Mouse (Mus musculus) lung, embryonic 14.5 days (tissue): ENCODE measurements at regions not wholly inside any gene's neighbourhood (a gene's known extent, or its start where the extent isn't known, plus 50 kb on each side); places are given as distances from the start of the nearest gene placed in this dataset.

Experiments used
- ATAC-seq: fragments of 200-750 bp; cut with Nextera tagmentation; 2 replicates; pipeline ENCODE4 v1.8.0; 2017; ENCODE audit warnings: mild to moderate bottlenecking, moderate TSS enrichment, moderate library complexity; ENCODE audit not compliant: insufficient read depth
- DNase-seq: peaks from one replicate; pipeline ENCODE4 v3.0.0-alpha.2; 2015
- H3K27ac ChIP-seq: fragments of 300-500 bp; sonication (generic); 2 replicates; pipeline ENCODE4 v1.5.1; 2014; ENCODE audit warnings: low read depth, mild to moderate bottlenecking, moderate library complexity
- H3K27me3 ChIP-seq: fragments of 300-500 bp; sonication (generic); 2 replicates; pipeline ENCODE4 v1.6.1; 2014; ENCODE audit warnings: low read length, control low read depth; ENCODE audit not compliant: insufficient read depth
- H3K36me3 ChIP-seq: fragments of 300-500 bp; sonication (generic); 2 replicates; pipeline ENCODE4 v1.6.1; 2014; ENCODE audit warnings: control low read depth; ENCODE audit not compliant: insufficient read depth
- H3K4me1 ChIP-seq: fragments of 300-500 bp; sonication (generic); 2 replicates; pipeline ENCODE4 v1.6.1; 2014; ENCODE audit warnings: antibody characterized with exemption, control low read depth; ENCODE audit not compliant: insufficient read depth
- H3K4me2 ChIP-seq: fragments of 300-500 bp; sonication (generic); 2 replicates; pipeline ENCODE4 v1.6.1; 2014; ENCODE audit warnings: mild to moderate bottlenecking
- H3K4me3 ChIP-seq: fragments of 300-500 bp; sonication (generic); 2 replicates; pipeline ENCODE4 v1.5.1; 2014; ENCODE audit warnings: low read depth, low read length
- H3K9ac ChIP-seq: fragments of 300-500 bp; sonication (generic); 2 replicates; pipeline ENCODE4 v1.6.1; 2014
- H3K9me3 ChIP-seq: fragments of 300-500 bp; sonication (generic); 2 replicates; pipeline ENCODE4 v1.6.1; 2016; ENCODE audit warnings: low read depth, low read length, control low read depth
- CTCF ChIP-seq: IDR thresholded peaks from 2 replicates; pipeline ENCODE4 v1.5.1; 2016; ENCODE audit warnings: antibody characterized with exemption, low read depth
- WGBS: fragments of 180-500 bp; shearing (Covaris S2); extraction: QIAGEN DNeasy Blood & Tissue Kit; methylation state at CpG from one replicate; pipeline ENCODE4 v1.1.7; 2014; 5-methylcytosine and 5-hydroxymethylcytosine counted together

DNA sequence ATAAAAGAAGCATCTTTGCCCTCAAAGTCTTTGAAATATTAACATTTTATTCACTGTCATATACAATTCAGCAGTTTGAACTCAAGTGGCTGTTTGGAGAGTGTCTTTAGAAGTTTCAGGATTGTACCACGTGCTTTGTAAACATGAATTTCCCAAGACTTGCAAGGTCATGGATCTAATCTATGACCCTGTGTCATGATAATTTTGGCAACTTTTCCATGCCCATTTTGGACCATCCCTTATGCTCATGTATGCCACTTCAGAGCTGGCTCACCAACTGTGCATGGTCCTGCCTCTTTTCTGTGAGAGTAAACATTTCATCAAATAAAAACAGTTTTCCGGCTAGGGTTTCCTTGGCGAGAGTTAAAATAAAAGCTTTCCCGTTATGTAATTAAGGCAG, 347.1 kb upstream of the Zeb2 start:
- no peak overlapping the region for H3K4me3 ChIP-seq
- no peak for TF ChIP-seq CTCF
- no peak overlapping the region for H3K4me2 ChIP-seq
- H3K9me3 ChIP-seq = no peaks in the 10 kb centered on the region
- DNase-seq (peak; percentile 31), ATAC-seq (no peak)
- no peak overlapping the region for H3K9ac ChIP-seq
- H3K27me3 ChIP-seq = no peaks in the 10 kb centered on the region
- WGBS = 56% methylated on average over 4 of the region's 4 CpGs
- no peaks in the 10 kb centered on the region for H3K4me1 ChIP-seq
- H3K27ac ChIP-seq = peak overlapping the region; percentile 18; the same call in 1 of the 2 replicates
- no peaks in the 10 kb centered on the region for H3K36me3 ChIP-seq

DNA sequence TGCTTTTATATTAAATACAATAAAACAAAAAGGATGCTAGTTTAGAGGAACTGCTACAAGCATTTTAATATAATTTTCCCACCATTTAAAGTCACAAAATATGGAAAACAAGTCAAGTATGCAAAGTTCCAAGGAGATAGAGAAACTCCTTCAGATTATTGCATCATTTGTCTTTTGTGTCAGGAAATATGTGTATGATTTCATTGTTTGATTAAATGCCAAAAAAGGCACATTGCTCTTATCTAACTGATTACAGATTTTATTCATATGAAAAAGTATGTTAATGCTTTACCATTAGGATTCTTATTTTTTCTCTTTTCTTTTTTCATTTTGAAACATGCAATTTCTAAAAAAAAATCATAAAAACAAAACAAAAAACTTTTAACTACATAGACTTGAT, 342.2 kb upstream of the Zeb2 start:
- H3K4me3 ChIP-seq = no peak overlapping the region
- ATAC-seq = no peak
- H3K36me3 ChIP-seq = no peaks in the 10 kb centered on the region
- no peaks in the 10 kb centered on the region for H3K27me3 ChIP-seq
- H3K4me1 ChIP-seq = no peaks in the 10 kb centered on the region
- no peaks in the 10 kb centered on the region for H3K9me3 ChIP-seq
- no peak overlapping the region for H3K4me2 ChIP-seq
- no peak overlapping the region for H3K9ac ChIP-seq
- no peak overlapping the region for H3K27ac ChIP-seq
- no peak for DNase-seq
- no peak for TF ChIP-seq CTCF

- Histone ChIP-seq H3K9me3 (no peaks in the 10 kb centered on the region), H3K4me2 (no peak overlapping the region), H3K27ac (no peak overlapping the region), H3K4me3 (no peak overlapping the region), H3K27me3 (no peaks in the 10 kb centered on the region), H3K36me3 (no peaks in the 10 kb centered on the region), H3K4me1 (no peaks in the 10 kb centered on the region), H3K9ac (no peak overlapping the region)
- TF ChIP-seq CTCF = no peak
- ATAC-seq (no peak), DNase-seq (no peak)
- WGBS = 92% methylated on average over 2 of the region's 2 CpGs
Measured at GRCm38 (mm10) chr2:45454811-45455210, 337.6 kb upstream of the Zeb2 start.

GRCm38 (mm10) chr2:45439146-45439545, 322.0 kb upstream of the Zeb2 start:
- Histone ChIP-seq H3K9ac (no peak overlapping the region), H3K27ac (peak overlapping the region; percentile 67; the same call in 1 of the 2 replicates), H3K4me1 (peaks cover 4% of the 10 kb centered on the region; the same call in 1 of the 2 replicates), H3K4me2 (peak overlapping the region; percentile 2; the same call in 1 of the 2 replicates), H3K36me3 (no peaks in the 10 kb centered on the region), H3K27me3 (no peaks in the 10 kb centered on the region), H3K9me3 (no peaks in the 10 kb centered on the region), H3K4me3 (no peak overlapping the region)
- ATAC-seq (peak; percentile 52), DNase-seq (no peak)
- WGBS = 23% methylated on average over 4 of the region's 4 CpGs
- no peak for TF ChIP-seq CTCF

DNA sequence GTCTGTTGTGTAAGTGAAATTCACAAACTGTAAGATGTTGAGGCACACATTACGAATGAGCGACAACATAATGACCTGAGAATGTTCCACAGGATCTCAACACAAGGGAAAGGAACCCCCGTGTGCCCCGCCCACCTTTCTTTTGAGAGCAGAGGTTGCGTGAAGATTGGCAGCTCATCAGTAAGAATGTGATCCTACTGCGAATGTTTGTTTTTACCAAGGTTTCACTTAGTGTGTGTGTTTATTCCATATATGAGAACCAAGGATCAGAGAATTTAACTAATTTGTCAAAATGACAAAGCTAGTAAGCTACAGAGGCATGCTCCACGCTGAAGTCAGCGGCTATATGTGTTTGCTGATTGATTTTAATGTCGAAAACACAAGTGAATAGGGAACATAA, 321.5 kb upstream of the Zeb2 start:
- Histone ChIP-seq H3K4me3 (no peak overlapping the region), H3K9me3 (no peaks in the 10 kb centered on the region), H3K36me3 (no peaks in the 10 kb centered on the region), H3K4me2 (peak overlapping the region; percentile 2; the same call in 1 of the 2 replicates), H3K9ac (no peak overlapping the region), H3K27ac (peak overlapping the region; percentile 67; the same call in 1 of the 2 replicates), H3K4me1 (peaks cover 4% of the 10 kb centered on the region; the same call in 1 of the 2 replicates), H3K27me3 (no peaks in the 10 kb centered on the region)
- peak; percentile 82 for DNase-seq
- TF ChIP-seq CTCF = no peak
- 26% methylated on average over 9 of the region's 9 CpGs for WGBS
- peak; percentile 71 for ATAC-seq

GRCm38 (mm10) chr2:45435261-45435980, 318.2 kb upstream of the Zeb2 start:
- ATAC-seq (no peak), DNase-seq (peak; percentile 56)
- Histone ChIP-seq H3K4me2 (no peak overlapping the region), H3K27me3 (no peaks in the 10 kb centered on the region), H3K36me3 (no peaks in the 10 kb centered on the region), H3K4me1 (peaks cover 4% of the 10 kb centered on the region; the same call in 1 of the 2 replicates), H3K4me3 (no peak overlapping the region), H3K9ac (no peak overlapping the region), H3K27ac (no peak overlapping the region), H3K9me3 (no peaks in the 10 kb centered on the region)
- 58% methylated on average over 6 of the region's 6 CpGs for WGBS
- TF ChIP-seq CTCF = no peak

- 85% methylated on average over 5 of the region's 5 CpGs for WGBS
- no peak for TF ChIP-seq CTCF
- no peaks in the 10 kb centered on the region for H3K36me3 ChIP-seq
- H3K27ac ChIP-seq = no peak overlapping the region
- no peak overlapping the region for H3K4me3 ChIP-seq
- peaks cover 4% of the 10 kb centered on the region; the same call in 1 of the 2 replicates for H3K4me1 ChIP-seq
- H3K4me2 ChIP-seq = no peak overlapping the region
- no peaks in the 10 kb centered on the region for H3K27me3 ChIP-seq
- H3K9ac ChIP-seq = no peak overlapping the region
- no peaks in the 10 kb centered on the region for H3K9me3 ChIP-seq
- ATAC-seq = no peak
- no peak for DNase-seq
Measured at GRCm38 (mm10) chr2:45434789-45435188, 317.6 kb upstream of the Zeb2 start.
